In the genomic region with DNA sequence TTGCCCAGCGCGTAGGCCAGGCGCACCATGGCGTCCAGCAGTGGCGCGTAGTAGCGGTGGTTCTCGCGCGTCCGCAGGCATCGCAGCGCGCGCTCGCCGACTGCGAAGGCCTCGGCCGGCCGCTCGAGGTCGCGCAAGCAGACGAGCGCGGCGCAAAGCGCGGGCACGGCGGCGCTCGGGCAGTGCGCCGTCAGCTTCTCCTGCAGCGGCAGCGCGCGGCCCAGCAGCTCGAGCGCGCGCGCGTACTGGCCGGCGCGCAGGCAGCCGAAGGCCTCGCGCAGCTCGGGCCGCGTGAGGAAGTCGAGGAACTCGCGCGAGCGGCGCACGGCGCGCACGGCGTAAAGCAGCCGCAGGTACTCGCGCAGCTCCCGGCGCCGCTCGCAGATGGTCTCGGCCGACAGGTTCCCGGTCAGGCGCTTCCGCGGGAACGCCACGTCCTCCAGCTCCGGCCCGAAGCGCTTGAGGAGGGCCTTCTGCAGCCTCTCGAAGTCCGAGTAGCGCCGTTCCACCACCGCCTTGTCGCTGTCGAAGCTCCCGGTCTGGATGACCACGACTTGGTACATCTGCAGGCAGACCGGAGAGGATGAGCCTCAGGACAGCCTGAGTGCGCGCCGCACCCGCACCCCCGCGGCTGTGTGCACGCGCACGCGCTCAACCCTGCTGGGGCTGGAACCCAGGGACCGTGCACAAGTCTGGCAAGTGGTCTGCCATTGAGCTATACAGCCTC, we compare ENCODE assay signal across 8 mouse cellular contexts. TPM values are rescaled to one million over a fixed set of nuclear protein-coding genes. Genes with fewer than 3 reads are reported as not detected.
DNase-seq lines count a peak whose midpoint lies in the region; ATAC-seq lines count a peak whose summit lies in the region.

No protein-coding gene starts in this region.

- peaks cover 10% of the 10 kb centered on the region; the same call in 1 of the 2 replicates for H3K4me1 ChIP-seq in hindbrain, embryonic 12.5 days
- 0 out of 2 replicates have a peak, but pooled peaks cover 2% of the 10 kb centered on the region for H3K4me1 ChIP-seq in lung, embryonic 16.5 days (replicated peaks; ENCODE audit: control insufficient read depth, insufficient read depth, low read length)

- H3K36me3 ChIP-seq in hindbrain, embryonic 12.5 days, result no peaks in the 10 kb centered on the region
- H3K36me3 ChIP-seq in lung, embryonic 16.5 days (ENCODE audit: control insufficient read depth, insufficient read depth, low read length), result no peaks in the 10 kb centered on the region

- WGBS in hindbrain, embryonic 12.5 days, result under 1% methylated on average over 90 of the region's 105 CpGs
- under 1% methylated on average over 94 of the region's 105 CpGs for WGBS in lung, embryonic 16.5 days

- peak overlapping the region; percentile 56 for H3K4me3 ChIP-seq in hindbrain, embryonic 12.5 days
- H3K4me3 ChIP-seq in lung, embryonic 16.5 days (ENCODE audit: low read length), result peak overlapping the region; percentile 61

- H3K27me3 ChIP-seq in hindbrain, embryonic 12.5 days, result peaks cover 40% of the 10 kb centered on the region
- peaks cover 8% of the 10 kb centered on the region; the same call in 1 of the 2 replicates for H3K27me3 ChIP-seq in lung, embryonic 16.5 days (ENCODE audit: control insufficient read depth, insufficient read depth, low read depth, low read length)

- H3K4me2 ChIP-seq in hindbrain, embryonic 12.5 days (replicated peaks), result peak overlapping the region; percentile 81
- peak overlapping the region; percentile 95 for H3K4me2 ChIP-seq in lung, embryonic 16.5 days (ENCODE audit: low read depth, low read length)

- peak overlapping the region; percentile 58 for H3K9ac ChIP-seq in hindbrain, embryonic 12.5 days
- H3K9ac ChIP-seq in lung, embryonic 16.5 days (ENCODE audit: low read length), result peak overlapping the region; percentile 78

- no peaks in the 10 kb centered on the region for H3K9me3 ChIP-seq in hindbrain, embryonic 12.5 days (replicated peaks)
- H3K9me3 ChIP-seq in lung, embryonic 16.5 days (ENCODE audit: control insufficient read depth, low read length), result no peaks in the 10 kb centered on the region

- ATAC-seq in hindbrain, embryonic 12.5 days (ENCODE audit: low FRiP score), result peak; percentile 84
- peak; percentile 86 for ATAC-seq in lung, embryonic 16.5 days (ENCODE audit: low read depth)
- no peak for ATAC-seq in erythroid progenitor cell, adult 5-6 weeks (replicated peaks; ENCODE audit: low FRiP score, poor library complexity, severe bottlenecking)

- peak; percentile 92 for DNase-seq in ZHBTc4 (ENCODE audit: low read depth, low spot score)
- peak; percentile 87 to 90 for DNase-seq in cerebellum, postnatal 10 days
- DNase-seq in frontal cortex, postnatal 14 days (ENCODE audit: low spot score in 2 of 2), result peak; percentile 59 to 67
- peak; percentile 52 to 60 for DNase-seq in layer of hippocampus, postnatal 25 days (ENCODE audit: extremely low spot score in 1 of 2, low spot score in 1 of 2)
- DNase-seq in retina, postnatal 7 days (ENCODE audit: low read depth, low spot score), result peak; percentile 79

- H3K27ac ChIP-seq in hindbrain, embryonic 12.5 days, result peak overlapping the region; percentile 66
- H3K27ac ChIP-seq in lung, embryonic 16.5 days (ENCODE audit: low read length), result peak overlapping the region; percentile 14; the same call in 1 of the 2 replicates

RNA-seq across cellular contexts. Expression of a gene that starts 8.5 kb away (rescaled TPM):
- 1.5 and 1.7 TPM in 2 replicates for polyA plus RNA-seq in hindbrain, embryonic 12.5 days (2016; fragmentation: Nextera tagmentation; extraction: Ambion mirVana)
- 1 to 10 TPM; 1.2 to 1.6 TPM for total RNA-seq in layer of hippocampus, postnatal 25 days (2021)
- 2.5 and 2.7 TPM in 2 replicates for polyA plus RNA-seq in lung, embryonic 16.5 days (2015; fragmentation: Nextera tagmentation; extraction: Ambion mirVana)
- total RNA-seq in erythroid progenitor cell, adult 5-6 weeks (2015; ENCODE audit: low replicate concordance), result 15.5 and 21.8 TPM in 2 replicates
- 1.7 and 4.2 TPM in 2 replicates for total RNA-seq in erythroid progenitor cell, adult 5-6 weeks (2017; ENCODE audit: low replicate concordance)

RNA-seq across cellular contexts. Expression of a gene that starts 19.7 kb away (rescaled TPM):
- polyA plus RNA-seq in hindbrain, embryonic 12.5 days (2016; fragmentation: Nextera tagmentation; extraction: Ambion mirVana), result 0.13 and 0.25 TPM in 2 replicates
- under 1 TPM; 0.10 to 0.19 TPM for total RNA-seq in layer of hippocampus, postnatal 25 days (2021)
- 0.18 and 0.21 TPM in 2 replicates for polyA plus RNA-seq in lung, embryonic 16.5 days (2015; fragmentation: Nextera tagmentation; extraction: Ambion mirVana)
- total RNA-seq in erythroid progenitor cell, adult 5-6 weeks (2015; ENCODE audit: low replicate concordance), result 4.0 TPM in 1 of 2 replicates, not detected in the other
- total RNA-seq in erythroid progenitor cell, adult 5-6 weeks (2017; ENCODE audit: low replicate concordance), result 0.26 and 0.53 TPM in 2 replicates
